Mouse (Mus musculus): ENCODE results near the gene Taok2. TPM values are rescaled to one million over a fixed set of nuclear protein-coding genes. Genes with fewer than 3 reads are reported as not detected.

Taok2 gene
- total RNA-seq, 1 experiment = 42.3 TPM

DNA sequence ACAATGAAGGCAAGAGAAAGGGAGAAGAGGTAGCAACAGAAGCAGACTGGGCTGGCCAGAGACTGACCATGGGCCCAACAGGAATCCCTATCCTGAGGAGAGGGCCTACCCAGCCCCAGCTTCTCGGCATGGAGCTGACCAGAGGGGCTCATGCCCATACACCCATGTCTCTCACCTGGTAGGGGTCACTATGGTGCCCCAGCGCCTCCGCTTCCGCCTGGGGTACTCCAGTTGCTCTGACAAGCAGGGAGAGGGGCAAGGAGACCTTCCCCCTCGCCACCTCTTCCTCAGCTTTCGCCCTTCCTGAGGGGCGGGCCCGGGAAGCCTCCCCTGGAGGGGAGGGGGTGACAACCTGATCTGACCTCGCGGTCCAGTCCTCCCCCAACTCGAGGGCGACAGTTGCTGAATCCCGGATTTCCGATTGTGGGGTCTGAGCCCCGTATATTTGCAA is 747 bp downstream of the Taok2 start:
- in situ Hi-C loops (cut with MboI; ENCODE audit: low sequenced_read_pairs in 2 of 2, unreplicated experiment in 2 of 2) = no loop called here
- Histone ChIP-seq H3K27ac (ENCODE audit: insufficient read depth, low read depth, low read length, poor library complexity, severe bottlenecking) (no peak overlapping the region), H3K4me3 (ENCODE audit: insufficient read depth in 1 of 2, low read depth in 1 of 2, low read length in 2 of 2, poor library complexity in 1 of 2, severe bottlenecking in 1 of 2) (peak overlapping the region; percentile 85 to 91), H3K4me1 (ENCODE audit: control insufficient read depth in 2 of 2, insufficient read depth in 2 of 2, low read length in 2 of 2, poor library complexity in 1 of 2) (peaks cover 5 to 8% of the 10 kb centered on the region in 2 experiments; a peak in 3 of 4 replicates), H3K9me3 (ENCODE audit: control insufficient read depth, insufficient read depth, low read depth, low read length) (no peaks in the 10 kb centered on the region), H3K9ac (ENCODE audit: insufficient read depth, low read depth, low read length, poor library complexity, severe bottlenecking) (peak overlapping the region; percentile 87), H3K36me3 (ENCODE audit: control insufficient read depth, insufficient read depth, low read length, poor library complexity, severe bottlenecking) (peaks cover 16% of the 10 kb centered on the region)
- no peak for DNase-seq (ENCODE audit: low read depth, low spot score)
- TF ChIP-seq CHD2 (IDR thresholded peaks at IDR 0.05; ENCODE audit: low read depth, low read length) (no peak), MAFK (IDR thresholded peaks at IDR 0.05; ENCODE audit: insufficient read depth, low read depth, low read length) (no peak), ZC3H11A (IDR thresholded peaks at IDR 0.05; ENCODE audit: borderline replicate concordance, low read depth, low read length) (no peak), HCFC1 (IDR thresholded peaks at IDR 0.05; ENCODE audit: borderline replicate concordance, insufficient read depth, low read length) (no peak)

DNA sequence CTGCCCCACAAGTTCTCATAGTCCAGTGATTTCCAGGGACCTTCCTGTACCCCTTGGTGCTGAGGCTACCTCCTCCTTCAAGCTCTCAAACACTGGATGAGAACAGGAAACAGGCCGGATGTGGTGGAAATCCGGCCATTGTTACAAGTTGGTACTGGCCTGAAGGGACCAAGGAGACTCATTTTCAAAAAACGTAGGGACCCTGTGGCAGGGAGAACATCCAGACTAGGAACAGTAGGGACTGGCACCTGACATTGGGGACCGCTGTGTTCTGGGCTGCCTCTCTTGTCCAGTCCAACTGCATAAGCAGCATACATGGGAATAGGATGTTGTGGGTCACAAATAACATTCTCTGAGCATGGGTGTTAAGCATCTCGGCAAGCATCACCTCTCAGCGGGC is 3.5 kb downstream of the Taok2 start:
- Histone ChIP-seq H3K9me3 (ENCODE audit: control insufficient read depth, insufficient read depth, low read depth, low read length) (no peaks in the 10 kb centered on the region), H3K4me1 (ENCODE audit: control insufficient read depth in 2 of 2, insufficient read depth in 2 of 2, low read length in 2 of 2, poor library complexity in 1 of 2) (peaks cover 5 to 7% of the 10 kb centered on the region in 2 experiments; a peak in 3 of 4 replicates), H3K27ac (ENCODE audit: insufficient read depth, low read depth, low read length, poor library complexity, severe bottlenecking) (no peak overlapping the region), H3K4me3 (ENCODE audit: insufficient read depth in 1 of 2, low read depth in 1 of 2, low read length in 2 of 2, poor library complexity in 1 of 2, severe bottlenecking in 1 of 2) (no peak overlapping the region), H3K36me3 (ENCODE audit: control insufficient read depth, insufficient read depth, low read length, poor library complexity, severe bottlenecking) (peaks cover 21% of the 10 kb centered on the region), H3K9ac (ENCODE audit: insufficient read depth, low read depth, low read length, poor library complexity, severe bottlenecking) (peak overlapping the region; percentile 20; the same call in 1 of the 2 replicates)
- DNase-seq (ENCODE audit: low read depth, low spot score) = no peak
- TF ChIP-seq ZC3H11A (IDR thresholded peaks at IDR 0.05; ENCODE audit: borderline replicate concordance, low read depth, low read length) (no peak), CHD2 (IDR thresholded peaks at IDR 0.05; ENCODE audit: low read depth, low read length) (no peak), HCFC1 (IDR thresholded peaks at IDR 0.05; ENCODE audit: borderline replicate concordance, insufficient read depth, low read length) (no peak), ZNF384 (IDR thresholded peaks at IDR 0.05; ENCODE audit: low read depth, low read length) (no peak), MAFK (IDR thresholded peaks at IDR 0.05; ENCODE audit: insufficient read depth, low read depth, low read length) (no peak)
- in situ Hi-C loops (cut with MboI; ENCODE audit: low sequenced_read_pairs in 2 of 2, unreplicated experiment in 2 of 2) = no loop called here

- TF ChIP-seq MAFK (IDR thresholded peaks at IDR 0.05; ENCODE audit: insufficient read depth, low read depth, low read length) (no peak), HCFC1 (IDR thresholded peaks at IDR 0.05; ENCODE audit: borderline replicate concordance, insufficient read depth, low read length) (no peak), CHD2 (IDR thresholded peaks at IDR 0.05; ENCODE audit: low read depth, low read length) (no peak), ZNF384 (IDR thresholded peaks at IDR 0.05; ENCODE audit: low read depth, low read length) (no peak), ZC3H11A (IDR thresholded peaks at IDR 0.05; ENCODE audit: borderline replicate concordance, low read depth, low read length) (no peak)
- Histone ChIP-seq H3K9me3 (ENCODE audit: control insufficient read depth, insufficient read depth, low read depth, low read length) (no peaks in the 10 kb centered on the region), H3K27ac (ENCODE audit: insufficient read depth, low read depth, low read length, poor library complexity, severe bottlenecking) (no peak overlapping the region), H3K4me1 (ENCODE audit: control insufficient read depth in 2 of 2, insufficient read depth in 2 of 2, low read length in 2 of 2, poor library complexity in 1 of 2) (no peaks in the 10 kb centered on the region), H3K36me3 (ENCODE audit: control insufficient read depth, insufficient read depth, low read length, poor library complexity, severe bottlenecking) (peaks cover 45% of the 10 kb centered on the region), H3K9ac (ENCODE audit: insufficient read depth, low read depth, low read length, poor library complexity, severe bottlenecking) (no peak overlapping the region), H3K4me3 (ENCODE audit: insufficient read depth in 1 of 2, low read depth in 1 of 2, low read length in 2 of 2, poor library complexity in 1 of 2, severe bottlenecking in 1 of 2) (no peak overlapping the region)
- DNase-seq (ENCODE audit: low read depth, low spot score) = no peak
- in situ Hi-C loops (cut with MboI; ENCODE audit: low sequenced_read_pairs in 2 of 2, unreplicated experiment in 2 of 2) = no loop called here
Observed at GRCm38 (mm10) chr7:126877239-126877638, 7.3 kb downstream of the Taok2 start.

DNA sequence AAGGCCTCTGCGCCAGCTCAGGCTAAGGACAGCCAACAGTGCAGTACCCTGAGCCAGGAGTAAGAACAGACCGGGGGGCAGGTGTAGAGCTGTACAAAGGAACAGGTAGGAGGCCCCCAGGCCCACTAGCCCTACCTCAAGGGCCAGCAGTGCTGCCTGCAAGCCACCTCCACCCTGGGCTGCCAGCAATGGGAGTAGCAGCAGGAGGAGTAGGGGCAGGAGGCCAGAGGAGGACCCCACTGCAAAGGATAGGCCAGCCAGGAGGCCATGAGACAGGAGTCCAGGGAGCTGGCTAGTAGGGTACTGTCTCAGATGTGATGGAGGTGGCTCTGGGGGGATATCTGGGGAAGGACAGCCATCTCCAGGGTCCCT is 14.0 kb downstream of the Taok2 start:
- Histone ChIP-seq H3K27ac (ENCODE audit: insufficient read depth, low read depth, low read length, poor library complexity, severe bottlenecking) (no peak overlapping the region), H3K4me3 (ENCODE audit: insufficient read depth in 1 of 2, low read depth in 1 of 2, low read length in 2 of 2, poor library complexity in 1 of 2, severe bottlenecking in 1 of 2) (no peak overlapping the region), H3K36me3 (ENCODE audit: control insufficient read depth, insufficient read depth, low read length, poor library complexity, severe bottlenecking) (peaks cover 69% of the 10 kb centered on the region), H3K9ac (ENCODE audit: insufficient read depth, low read depth, low read length, poor library complexity, severe bottlenecking) (no peak overlapping the region), H3K4me1 (ENCODE audit: control insufficient read depth in 2 of 2, insufficient read depth in 2 of 2, low read length in 2 of 2, poor library complexity in 1 of 2) (peaks cover 0 to 5% of the 10 kb centered on the region in 2 experiments; a peak in 1 of 4 replicates), H3K9me3 (ENCODE audit: control insufficient read depth, insufficient read depth, low read depth, low read length) (no peaks in the 10 kb centered on the region)
- no peak for DNase-seq (ENCODE audit: low read depth, low spot score)
- in situ Hi-C loops (cut with MboI; ENCODE audit: low sequenced_read_pairs in 2 of 2, unreplicated experiment in 2 of 2) = no loop called here
- TF ChIP-seq ZC3H11A (IDR thresholded peaks at IDR 0.05; ENCODE audit: borderline replicate concordance, low read depth, low read length) = no peak
- no peak for TF ChIP-seq HCFC1 (IDR thresholded peaks at IDR 0.05; ENCODE audit: borderline replicate concordance, insufficient read depth, low read length)
- TF ChIP-seq CHD2 (IDR thresholded peaks at IDR 0.05; ENCODE audit: low read depth, low read length) = no peak
- no peak for TF ChIP-seq ZNF384 (IDR thresholded peaks at IDR 0.05; ENCODE audit: low read depth, low read length)
- no peak for TF ChIP-seq MAFK (IDR thresholded peaks at IDR 0.05; ENCODE audit: insufficient read depth, low read depth, low read length)

All from ES-E14 (cell line).